Mouse (Mus musculus): ENCODE data around the gene Hspa4l. TPM values are rescaled to one million over a fixed set of nuclear protein-coding genes. Genes with fewer than 3 reads are reported as not detected.

Gene Hspa4l
- total RNA-seq (2023): 24.7 TPM

DNA sequence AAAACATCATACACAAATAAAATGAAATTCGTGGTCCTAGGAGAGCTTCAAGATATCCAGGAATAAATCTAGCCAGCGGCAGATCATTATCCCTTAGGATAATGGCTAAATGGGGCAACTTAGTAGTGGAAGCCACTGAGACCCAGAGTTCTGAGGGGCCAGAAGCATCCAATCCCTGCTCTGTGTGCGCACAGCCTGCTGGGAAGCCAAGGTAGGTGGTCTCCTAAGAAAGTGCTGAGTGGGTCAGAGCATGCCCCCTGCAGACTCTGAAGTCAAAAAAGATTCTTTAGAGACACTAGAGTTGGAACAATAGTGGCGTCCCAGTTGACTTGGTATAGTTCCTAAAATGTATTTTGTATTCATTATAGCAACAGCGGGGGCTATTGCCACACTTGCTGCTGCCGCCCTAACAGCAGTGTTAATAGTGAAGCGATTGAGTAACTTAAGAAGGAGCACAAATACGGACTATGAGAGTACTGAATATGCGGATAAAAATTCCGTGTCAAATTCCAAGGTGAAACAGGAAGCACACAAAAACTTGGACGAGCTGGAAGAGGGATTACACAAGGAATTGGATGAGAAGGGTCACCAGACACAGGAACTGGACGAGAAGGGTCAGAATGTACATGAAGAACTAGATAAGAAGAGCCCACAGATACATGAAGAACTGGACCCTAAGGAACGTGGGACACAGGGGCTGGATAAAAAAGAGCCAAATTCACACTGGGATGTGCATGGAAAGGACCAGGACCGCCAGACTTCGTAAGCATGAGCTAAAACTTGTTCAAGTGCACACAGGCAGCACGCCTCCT, at the start of gene Hspa4l:
TSS of gene Hspa4l (plus strand) at position 472 of the 812 bp plus-strand sequence.

GRCm38 (mm10) chr3:40708655-40709054, 35.6 kb upstream of the Hspa4l start, which contains the start of gene Slc25a31:
TSS of gene Slc25a31 (plus strand) at chr3:40708855.

DNA sequence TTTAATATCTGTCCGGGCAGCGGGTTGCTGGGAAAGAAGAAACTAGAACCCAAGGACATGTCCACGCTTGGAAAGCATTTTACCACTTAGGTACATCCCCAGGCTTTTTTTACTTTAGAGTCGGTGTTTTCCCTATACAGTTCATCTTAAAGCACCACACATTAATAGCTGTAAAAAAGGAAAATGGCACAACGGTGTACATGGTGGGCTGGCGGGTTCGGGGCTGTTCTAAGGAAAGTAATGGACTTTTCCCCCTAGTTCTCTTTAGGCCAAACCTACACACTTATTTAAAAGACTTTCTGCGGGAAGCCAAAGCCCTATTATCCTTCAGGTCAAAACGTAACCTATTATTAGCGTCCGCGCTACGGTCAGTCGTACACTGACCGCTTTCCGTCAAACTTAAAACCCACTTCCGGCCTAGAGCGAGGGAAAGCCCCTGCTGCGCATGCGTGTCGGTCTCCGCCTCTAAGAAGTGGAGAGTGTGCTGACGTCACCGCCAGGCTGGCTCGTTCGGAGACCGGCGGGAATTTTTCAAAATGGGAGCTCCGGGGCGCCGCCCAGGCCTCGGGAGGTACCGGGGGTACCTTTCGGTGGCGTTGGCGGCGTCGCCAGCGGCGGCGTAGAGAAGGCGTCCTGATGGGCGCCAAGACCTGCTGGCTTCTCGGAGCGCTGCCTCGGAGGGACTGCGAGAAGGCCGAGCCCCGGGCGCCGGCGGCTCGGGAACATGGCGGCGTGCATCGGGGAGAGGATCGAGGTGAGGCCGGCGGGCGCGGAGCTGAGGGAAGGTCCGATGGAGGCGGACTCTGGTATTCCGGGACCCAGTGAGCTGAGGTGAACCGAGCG, 55.5 kb downstream of the Hspa4l start, which contains the start of gene Plk4:
TSS of gene Plk4 (plus strand) at position 490 of the 843 bp plus-strand sequence.

Other genes starting within 250 kb of the Hspa4l start
- 1.6 TPM for gene Intu, start 213.2 kb upstream of the Hspa4l start, total RNA-seq (2023)
- 0.24 TPM for gene Slc25a31, start 35.6 kb upstream of the Hspa4l start, total RNA-seq (2023)
- 16.6 TPM for gene Plk4, start 55.5 kb downstream of the Hspa4l start, total RNA-seq (2023)
- 16.2 TPM for gene Mfsd8, start 102.4 kb downstream of the Hspa4l start, total RNA-seq (2023)
- gene Abhd18, start 102.5 kb downstream of the Hspa4l start, total RNA-seq (2023): 14.7 TPM
- gene 1700034I23Rik, start 158.0 kb downstream of the Hspa4l start, total RNA-seq (2023): not detected
- gene Larp1b, start 205.3 kb downstream of the Hspa4l start, total RNA-seq (2023): 18.6 TPM

All from CD8-positive naive resting alpha-beta T cell, adult 57 days (primary cell).